Mouse (Mus musculus): ENCODE results near the gene Tmem107.

Tmem107 gene

DNA sequence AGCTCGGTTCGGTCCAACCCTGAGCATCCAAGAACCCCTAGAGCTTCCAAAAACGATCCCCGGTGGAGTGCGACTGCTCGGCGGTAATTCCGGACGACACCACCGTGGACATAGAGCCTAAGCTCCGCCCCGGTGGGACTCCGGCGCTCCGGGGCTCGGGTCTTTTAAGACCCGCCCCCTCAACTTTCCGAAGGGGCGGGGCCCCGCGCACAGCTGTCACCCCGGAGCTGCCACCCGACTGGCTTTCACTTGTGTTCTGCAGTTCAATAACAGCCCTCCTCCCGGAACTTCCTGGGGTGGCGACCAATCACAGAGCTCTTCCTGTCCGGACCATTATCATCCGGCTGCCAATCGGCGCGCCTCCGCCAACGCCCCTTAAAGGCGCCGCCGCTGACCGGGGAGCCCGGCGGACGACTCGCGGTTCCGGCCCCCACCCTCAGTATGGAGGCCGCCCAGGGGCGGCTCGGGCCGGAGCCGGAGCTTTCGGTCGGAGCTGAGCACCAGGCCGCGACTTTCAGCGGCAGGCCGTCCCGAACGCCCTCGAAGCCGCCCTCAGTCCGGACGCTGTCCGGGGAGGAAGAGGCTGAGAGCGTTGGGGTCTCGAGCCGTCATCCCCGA lies 11.1 kb upstream of the Tmem107 start, which contains the start of gene Borcs6:
Borcs6 (plus strand) TSS at position 361 of the 618 bp plus-strand sequence.
- peak; percentile 98 for DNase-seq (ENCODE audit: low read depth, low spot score)

DNA sequence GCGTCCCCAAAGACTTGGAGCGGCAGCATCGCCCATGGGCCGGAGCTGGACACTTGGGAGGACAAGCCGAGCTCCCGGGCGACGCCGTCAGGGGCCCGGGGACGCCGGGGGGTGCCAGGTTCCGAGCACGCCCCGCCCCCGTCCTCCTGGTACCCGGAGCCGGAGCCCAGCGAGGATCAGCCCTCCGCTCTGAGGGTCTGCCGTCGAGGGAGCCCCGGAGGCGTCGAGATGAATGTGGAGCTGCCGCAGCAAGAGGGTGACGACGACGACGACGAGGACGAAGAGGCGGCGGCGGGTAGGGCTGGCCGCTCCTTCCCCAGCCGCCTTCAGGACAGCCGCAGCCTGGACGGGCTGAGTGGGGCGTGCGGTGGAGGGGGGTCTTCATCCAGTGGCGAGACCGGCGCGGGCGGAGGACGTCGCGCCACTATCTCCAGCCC lies 10.6 kb upstream of the Tmem107 start:
- DNase-seq (ENCODE audit: low read depth, low spot score): peak; percentile 69

- peak; percentile 58 for DNase-seq (ENCODE audit: low read depth, low spot score)
These were observed 10.0 kb upstream of the Tmem107 start for GRCm38 (mm10) chr11:69060448-69061254.

- no peak for DNase-seq (ENCODE audit: low read depth, low spot score)
These were observed 9.2 kb upstream of the Tmem107 start for GRCm38 (mm10) chr11:69061255-69061912.

GRCm38 (mm10) chr11:69062194-69062760 lies 8.3 kb upstream of the Tmem107 start:
- DNase-seq (ENCODE audit: low read depth, low spot score): peak; percentile 82

DNA sequence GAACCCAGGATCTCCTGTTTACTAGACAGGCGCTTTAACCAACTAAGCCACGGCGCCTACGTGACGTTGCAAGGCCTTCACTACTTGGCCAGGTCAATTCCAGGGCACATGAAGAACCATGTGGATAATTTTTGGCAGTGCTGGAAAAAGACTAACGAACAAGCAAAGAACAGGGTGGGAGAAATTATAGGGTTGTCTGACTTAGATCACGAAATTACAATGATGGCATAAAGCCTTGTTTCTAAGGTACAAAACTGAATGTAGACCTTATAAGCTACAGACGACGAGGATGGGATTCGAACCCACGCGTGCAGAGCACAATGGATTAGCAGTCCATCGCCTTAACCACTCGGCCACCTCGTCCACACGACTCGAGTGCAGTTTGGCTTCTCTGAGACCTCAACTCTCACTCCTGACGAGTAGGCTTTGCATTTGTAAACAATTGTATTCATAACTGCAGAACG lies 7.8 kb upstream of the Tmem107 start:
- DNase-seq (ENCODE audit: low read depth, low spot score): peak; percentile 93

DNA sequence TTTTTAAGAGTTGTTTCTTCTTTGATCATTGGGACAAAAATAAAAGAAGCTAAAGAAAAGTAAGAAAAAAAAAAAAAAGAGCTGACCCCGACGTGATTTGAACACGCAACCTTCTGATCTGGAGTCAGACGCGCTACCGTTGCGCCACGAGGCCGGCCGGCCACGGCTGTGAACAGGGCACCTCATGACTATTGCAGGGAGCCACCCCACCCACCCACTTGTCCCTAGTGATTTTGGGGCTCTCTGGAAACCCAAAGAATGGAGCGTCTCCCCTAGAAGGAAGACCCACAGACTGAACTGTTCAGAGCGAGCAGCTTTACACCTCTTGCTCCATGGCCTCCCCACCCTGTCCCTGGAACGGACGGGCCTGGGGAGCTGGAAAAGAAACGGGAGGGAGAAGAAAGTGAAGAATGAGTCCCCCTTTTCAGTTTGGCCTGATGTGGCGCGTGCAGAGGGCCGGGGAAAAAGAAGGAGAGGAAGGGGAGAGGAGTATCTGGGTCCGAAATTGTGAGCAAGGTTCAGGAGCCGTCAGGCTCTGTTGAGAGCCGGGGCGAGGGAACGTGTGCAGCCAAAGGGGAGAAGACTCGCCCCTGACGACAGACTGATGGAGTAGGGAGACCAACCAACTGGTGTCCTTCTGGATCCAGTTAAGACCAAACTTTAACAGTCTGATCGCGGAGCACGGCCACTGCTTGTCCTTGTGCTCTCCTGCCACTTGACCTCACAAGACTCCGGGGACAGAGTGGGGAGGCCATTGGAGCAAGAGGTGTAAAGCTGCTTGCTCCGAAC lies 7.0 kb upstream of the Tmem107 start:
- DNase-seq (ENCODE audit: low read depth, low spot score): peak; percentile 87

DNA sequence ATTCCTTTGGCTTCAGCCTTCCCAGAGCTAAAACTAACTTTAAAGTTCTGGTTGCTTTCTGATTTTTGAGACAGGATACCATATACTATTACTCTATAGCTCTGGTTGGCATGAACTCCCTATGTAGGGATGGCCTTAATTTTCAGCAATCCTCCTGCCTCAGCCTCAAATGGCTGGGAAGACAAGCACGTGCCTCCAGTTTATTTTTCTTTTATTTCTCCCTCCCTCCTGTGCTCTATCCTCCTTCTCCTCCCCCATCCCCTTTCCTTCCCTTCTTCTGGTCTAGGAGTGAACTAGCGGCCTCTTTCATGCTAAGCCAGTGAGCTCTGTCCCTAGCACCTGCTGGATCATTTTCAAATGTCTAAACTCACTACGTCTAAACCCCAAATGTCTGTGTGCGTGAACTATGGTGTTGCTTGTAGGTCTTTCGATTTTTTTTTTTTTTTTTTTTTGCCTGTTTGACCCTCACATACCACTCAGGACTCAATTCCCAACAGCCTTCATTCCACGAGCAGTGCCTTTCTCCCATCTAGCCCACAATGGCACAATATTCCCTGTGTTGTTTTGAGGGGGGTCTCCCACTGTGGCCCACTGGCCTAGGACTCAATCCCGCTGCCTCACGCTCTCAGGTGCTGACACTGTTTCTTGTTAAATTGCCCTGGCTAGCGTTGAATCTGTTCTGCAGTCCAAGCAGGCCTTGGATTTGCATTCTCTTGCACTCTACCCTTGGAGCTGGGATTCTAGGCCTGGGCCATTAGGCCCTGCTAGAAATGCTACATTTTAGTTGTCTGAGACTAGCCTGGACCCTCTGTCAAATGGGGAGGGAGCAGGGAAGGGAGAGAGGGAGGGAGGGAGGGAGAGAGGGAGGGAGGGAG lies 6.1 kb upstream of the Tmem107 start:
- DNase-seq (ENCODE audit: low read depth, low spot score): no peak

DNA sequence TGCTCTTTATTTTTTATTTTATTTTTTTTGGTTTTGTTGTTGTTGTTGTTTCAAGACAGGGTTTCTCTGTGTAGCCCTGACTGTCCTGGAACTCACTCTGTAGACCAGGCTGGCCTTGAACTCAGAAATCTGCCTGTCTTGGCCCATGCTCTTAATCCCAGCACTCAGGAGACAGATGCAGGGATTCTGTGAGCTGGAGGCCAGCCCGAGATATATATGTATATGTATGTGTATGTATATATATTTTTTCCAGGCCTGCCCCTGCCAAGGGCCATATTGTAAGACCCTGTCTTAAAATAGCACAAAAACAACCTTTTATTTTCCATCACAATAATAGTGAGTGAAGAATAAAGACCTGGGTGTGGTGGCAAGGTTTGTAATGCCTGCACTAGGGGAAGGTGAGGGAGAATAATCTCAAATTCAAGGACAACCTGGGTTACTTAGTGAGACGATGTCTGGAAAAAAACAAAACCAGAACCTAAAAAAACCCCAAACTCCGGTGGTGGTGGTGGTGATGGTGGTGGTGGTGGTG lies 5.1 kb upstream of the Tmem107 start:
- no peak for DNase-seq (ENCODE audit: low read depth, low spot score)

- DNase-seq (ENCODE audit: low read depth, low spot score): peak; percentile 71
These were observed 4.3 kb upstream of the Tmem107 start for GRCm38 (mm10) chr11:69066163-69066861.

DNA sequence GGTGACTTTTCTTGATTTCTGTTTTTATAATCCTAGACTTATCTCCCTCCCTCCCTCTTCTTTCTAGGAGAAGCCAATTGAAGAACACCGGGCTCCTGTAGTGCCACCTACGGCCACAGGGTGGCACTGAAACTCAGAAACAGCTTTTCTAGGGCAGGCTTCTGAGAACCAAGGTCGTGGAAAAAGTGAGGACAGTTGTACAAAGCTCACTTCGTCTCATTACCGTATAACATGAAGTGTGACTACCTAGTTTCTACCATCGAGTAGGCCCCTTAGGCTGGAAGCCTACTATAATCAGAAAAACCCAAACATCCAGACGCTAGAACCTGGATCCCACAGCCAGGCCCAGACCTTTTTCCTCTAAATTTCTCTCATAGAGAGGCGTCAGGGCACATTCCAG lies 3.6 kb upstream of the Tmem107 start:
- DNase-seq (ENCODE audit: low read depth, low spot score): peak; percentile 86

DNA sequence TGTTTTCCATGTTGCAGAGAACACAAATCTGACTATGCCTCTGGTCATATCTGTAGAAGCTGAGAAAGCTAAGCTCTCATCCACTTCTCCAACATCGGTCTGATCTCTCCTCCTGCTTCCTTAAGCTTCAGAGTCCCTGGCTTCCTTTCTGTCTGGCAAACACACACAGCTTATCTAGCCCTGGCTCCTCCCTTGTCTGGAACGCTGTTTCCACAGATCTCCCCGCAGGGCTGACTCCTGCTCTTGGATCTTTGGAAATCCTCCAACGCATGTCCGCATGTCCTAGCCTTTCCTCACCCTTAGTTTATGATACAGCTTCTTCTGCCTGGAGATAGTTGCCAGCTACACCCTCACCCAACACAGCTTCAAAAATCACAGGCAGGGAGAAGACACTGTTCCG lies 3.0 kb upstream of the Tmem107 start:
- no peak for DNase-seq (ENCODE audit: low read depth, low spot score)

DNA sequence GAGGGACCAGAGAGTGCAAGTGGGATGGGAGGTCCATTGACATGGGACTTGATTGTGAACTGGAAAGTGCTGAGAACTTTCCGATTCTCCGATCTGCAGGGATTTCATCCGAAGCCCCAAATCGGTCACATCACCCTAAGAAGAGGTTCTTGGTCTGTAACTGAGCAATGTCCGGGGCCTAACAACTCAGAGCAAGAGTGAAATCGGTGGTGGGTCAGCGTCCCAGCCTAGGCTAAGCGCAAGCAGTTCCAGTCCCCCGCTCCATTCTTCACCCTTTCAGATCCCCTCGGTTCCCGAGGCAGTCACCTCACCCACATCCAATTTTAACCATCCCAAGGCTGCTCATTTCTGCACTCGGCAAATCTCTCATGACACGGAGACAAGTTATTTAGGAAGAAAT lies 513 bp upstream of the Tmem107 start:
- no peak for DNase-seq (ENCODE audit: low read depth, low spot score)

GRCm38 (mm10) chr11:69071262-69071661 lies 656 bp downstream of the Tmem107 start:
- no peak for DNase-seq (ENCODE audit: low read depth, low spot score)

GRCm38 (mm10) chr11:69072234-69072633 lies 1.6 kb downstream of the Tmem107 start:
- DNase-seq (ENCODE audit: low read depth, low spot score): no peak

- DNase-seq (ENCODE audit: low read depth, low spot score): no peak
These were observed 2.1 kb downstream of the Tmem107 start for GRCm38 (mm10) chr11:69072666-69073064.

- DNase-seq (ENCODE audit: low read depth, low spot score): peak; percentile 95
These were observed 2.7 kb downstream of the Tmem107 start for GRCm38 (mm10) chr11:69073065-69073888.
